Mouse (Mus musculus) T-cell, adult 2 months (primary cell): ENCODE results near the gene Sumo3.
A peak's percentile ranks its signal among the peaks of the same experiment; 100 is the strongest.

ENCODE experiments used
- DNase-seq: peaks from one replicate; pipeline ENCODE4 v3.0.0; 2022; ENCODE audit warnings: low spot score

Sumo3 gene

DNA sequence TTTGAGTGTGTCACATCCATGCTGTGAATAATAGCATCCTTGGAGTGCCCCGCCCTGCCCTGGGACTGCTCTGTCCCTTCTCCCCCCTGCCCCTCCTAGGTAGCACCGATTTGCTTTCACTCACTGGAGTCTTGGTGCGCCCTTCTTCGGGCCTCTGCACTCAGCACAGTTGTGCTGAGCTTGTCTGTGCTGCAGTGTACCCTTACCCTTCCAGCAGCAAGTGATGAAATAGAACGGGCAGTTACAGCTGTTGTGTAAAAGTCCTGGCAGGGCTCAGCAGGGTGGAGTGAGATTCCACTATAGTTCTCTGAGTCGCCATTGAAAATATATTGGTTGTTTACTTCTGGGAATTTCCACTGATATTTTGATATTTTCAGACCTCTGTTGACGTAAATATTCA is 20.1 kb downstream of the Sumo3 start:
- no peak for DNase-seq

DNA sequence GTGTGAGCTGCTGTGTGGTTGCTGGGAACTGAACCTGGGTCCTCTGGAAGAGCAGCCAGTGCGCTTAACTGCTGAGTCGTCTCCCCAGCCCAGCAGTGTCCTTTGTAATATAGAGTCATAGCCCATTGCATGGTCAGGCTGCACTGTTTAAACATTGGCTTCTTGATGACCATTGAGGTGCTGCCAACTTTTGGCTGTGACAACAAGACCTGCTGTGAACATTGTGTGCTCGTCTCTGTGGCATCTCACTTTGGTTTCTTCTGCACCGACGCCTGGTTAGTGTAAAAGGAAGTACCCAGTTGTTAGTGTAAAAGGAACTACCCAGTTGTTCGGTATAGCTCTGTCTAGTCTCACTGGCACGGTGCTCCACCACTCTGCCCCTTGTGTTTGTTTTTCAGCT is 20.7 kb downstream of the Sumo3 start:
- no peak for DNase-seq

DNA sequence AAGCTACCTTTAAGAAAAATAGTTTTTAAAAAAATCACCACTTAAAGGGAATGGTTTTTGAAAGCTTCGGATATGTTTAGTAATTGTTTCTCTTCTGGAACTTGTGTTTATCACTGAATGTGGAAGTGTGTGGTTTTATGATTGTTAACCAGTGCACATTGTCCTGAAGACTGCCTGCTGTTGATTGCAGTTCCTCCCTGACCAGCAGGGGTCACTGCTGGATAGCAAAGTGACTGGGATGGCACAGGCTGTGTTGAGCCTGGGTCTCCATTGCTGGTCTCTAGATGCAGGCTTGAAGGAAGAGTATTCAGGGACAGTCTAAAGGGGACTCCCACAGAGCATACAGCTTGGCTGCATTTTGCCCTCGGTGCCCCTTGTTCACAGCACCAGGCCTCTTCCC is 21.6 kb downstream of the Sumo3 start:
- DNase-seq, result peak; percentile 73

DNA sequence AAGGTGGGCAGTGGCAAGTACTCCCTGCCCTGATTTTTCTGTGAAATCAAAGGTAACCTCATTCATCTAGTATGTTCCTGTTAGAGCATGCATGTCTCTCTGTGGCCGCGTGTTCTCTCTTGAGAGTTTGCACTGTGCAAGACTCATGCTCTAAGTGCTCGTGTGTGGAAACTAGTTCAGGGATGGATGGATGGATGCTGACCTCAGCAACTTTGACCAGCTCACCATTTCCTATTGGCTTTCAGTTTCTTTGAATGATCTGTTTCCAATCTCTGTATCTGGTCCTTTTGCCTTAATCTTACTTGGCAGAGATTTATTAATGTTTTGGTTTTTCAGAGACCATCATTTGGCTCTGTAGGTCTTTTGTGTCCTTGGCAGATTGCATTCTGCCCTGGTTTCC is 23.3 kb downstream of the Sumo3 start:
- no peak for DNase-seq

DNA sequence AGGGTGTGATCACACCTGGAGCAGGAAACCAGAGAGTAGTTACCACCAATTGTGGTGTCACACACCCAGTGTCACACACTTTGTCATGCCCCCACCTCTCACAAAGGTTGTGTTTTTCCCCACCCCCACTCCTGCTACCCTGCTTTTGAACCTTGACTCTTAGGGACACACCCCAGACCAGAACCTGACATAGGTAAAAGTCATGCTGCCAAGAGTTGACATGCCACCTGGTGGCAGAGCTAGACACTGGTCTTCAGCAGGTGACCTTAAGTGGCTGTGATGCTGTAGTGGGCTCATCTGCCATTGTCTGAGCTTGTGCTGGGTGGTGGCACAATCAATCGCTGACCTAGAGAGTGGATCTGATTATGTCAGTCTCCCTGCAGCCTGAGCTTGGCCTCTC is 24.1 kb downstream of the Sumo3 start:
- DNase-seq, result peak; percentile 20

DNA sequence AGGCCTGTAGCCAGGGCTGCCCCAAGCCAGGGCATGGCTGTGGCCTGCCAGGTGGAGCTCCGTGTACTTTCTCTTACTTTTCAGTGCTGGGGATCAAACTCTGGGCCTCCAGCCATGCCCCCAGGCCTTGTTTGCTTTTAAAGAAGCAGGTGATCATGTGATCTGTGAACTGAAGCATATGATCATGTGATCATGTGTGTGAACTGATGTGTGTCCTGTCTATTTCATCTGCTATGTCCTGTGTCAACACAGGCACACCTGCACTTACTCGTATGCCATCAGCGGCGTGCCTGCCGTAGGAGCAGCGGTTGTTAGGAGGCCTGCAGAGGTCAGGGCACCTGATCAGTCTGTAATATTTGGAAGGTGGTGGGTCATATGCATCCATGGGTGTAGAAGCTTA is 28.1 kb downstream of the Sumo3 start:
- no peak for DNase-seq

DNA sequence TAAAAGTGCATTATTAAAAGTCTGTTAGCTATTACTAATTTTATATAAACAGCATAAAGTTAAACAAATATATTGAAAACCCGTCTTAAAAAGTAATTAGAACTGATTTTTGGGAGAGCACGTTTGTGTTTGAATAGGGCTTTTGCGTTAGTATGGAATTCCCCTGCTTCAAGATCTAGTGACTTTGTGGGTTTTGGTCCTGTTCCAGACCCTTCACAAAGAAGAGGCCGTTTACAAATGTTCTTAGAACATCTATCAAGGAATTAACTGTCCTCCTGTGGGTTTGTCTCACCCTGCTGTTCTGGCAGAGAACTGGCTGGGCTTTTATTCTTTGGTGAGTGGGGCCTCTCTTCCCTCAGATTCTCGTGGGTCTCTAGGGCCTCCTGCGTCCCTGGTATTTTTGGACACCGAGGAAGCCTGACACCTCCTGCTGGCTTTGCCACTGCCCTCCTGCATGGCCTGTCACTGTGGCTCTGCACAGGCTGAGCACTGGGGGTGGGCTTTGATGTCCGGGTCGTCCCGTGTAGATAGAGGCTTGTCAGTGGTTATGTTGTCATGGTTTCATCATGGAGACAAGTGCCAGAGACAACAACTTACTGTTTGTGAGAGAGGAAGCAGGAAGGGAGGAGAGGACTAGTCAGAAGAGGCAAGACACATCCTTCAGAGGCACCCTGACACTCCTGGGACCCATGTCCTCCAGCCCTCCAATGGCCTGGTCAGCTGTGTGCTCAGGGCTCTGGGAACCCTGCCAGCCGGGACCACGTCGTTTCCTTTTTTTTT is 28.7 kb downstream of the Sumo3 start:
- no peak for DNase-seq

DNA sequence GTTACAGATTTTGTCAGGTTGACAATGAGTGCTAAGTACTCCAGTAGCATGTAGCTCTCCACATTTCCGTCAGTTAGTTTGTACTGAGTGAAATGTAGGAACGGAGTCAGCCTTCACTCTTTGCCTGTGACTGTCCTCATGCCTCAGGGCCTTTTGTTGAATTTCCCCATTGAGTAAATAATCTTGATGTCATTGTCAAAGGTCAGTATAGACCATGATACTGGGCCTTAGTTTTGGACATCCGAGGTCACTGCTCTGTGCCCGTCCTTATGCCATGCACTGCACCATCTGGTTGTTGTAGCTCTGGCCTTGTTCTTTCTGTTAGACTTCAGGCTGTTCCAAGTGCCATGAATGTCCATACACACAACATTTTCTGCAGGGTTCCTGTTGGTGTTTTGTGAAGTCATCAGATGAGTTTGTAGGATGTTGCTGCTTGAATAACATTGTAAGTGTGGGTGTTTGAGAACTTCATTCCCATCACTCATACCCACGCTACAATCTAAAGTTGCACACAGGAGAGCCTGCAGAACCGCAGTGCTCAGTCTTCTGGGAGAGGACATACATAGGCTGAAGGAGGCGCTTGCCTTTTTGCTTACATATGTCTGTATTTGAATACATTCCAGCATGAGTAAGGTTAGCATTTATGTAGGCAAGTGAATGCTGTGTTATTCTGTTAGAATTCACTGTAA is 30.5 kb downstream of the Sumo3 start:
- no peak for DNase-seq

DNA sequence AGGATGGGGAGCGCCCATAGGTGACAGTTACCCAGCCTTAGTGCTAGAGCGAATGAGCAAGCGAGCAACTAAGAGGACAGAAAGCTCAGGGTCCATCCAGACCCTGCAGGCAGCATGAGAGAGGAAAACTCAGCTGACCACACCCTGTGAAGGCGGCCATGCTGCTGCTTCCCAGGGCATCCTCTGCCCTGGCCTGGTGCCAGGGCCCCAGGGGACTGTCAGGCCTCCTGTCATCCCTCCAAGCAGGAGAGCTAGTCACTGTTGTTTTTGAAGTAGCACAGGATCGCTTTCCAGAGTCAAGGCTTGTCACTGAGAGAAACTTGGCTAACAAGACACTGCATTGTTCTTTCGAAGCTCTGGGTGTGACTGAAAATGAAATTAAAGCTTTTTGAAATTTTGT is 33.1 kb downstream of the Sumo3 start:
- DNase-seq, result no peak

DNA sequence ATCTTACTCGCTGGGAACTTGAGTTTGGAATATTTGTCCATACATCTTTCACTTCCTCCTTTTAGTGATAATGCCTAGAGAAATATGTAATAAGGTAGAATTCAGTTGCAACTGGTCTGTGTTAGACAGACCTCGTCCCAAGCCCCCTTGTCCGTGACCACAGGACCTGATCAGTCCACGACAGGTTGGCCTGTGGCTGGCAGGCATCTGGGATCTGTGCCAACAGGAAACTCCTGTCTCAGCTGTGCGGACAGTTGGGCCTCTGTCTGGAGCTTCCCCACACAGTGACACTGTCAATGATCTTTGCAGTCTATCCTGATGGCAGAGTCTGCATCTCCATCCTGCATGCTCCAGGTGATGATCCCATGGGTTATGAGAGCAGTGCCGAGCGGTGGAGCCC is 37.3 kb downstream of the Sumo3 start:
- no peak for DNase-seq

DNA sequence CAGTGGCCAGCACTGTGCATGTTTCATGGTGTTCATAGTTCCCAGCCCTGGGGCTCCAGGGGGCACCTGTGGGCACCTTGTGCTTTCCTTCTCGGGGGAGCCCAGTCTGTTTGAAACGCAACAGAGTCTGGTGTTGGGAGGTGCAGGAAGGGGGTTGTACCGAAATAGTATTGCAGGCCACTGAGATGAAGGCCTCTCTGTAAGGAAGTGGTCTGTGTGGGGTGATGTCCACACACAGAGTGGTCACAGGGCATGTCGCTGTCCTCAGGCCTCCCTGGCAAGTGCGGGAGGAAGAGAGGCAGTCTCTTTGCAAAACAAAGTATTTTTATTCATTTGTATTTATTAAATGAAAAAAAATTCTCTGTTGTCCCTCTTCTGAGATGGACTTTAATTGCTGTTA is 39.7 kb downstream of the Sumo3 start:
- no peak for DNase-seq

DNA sequence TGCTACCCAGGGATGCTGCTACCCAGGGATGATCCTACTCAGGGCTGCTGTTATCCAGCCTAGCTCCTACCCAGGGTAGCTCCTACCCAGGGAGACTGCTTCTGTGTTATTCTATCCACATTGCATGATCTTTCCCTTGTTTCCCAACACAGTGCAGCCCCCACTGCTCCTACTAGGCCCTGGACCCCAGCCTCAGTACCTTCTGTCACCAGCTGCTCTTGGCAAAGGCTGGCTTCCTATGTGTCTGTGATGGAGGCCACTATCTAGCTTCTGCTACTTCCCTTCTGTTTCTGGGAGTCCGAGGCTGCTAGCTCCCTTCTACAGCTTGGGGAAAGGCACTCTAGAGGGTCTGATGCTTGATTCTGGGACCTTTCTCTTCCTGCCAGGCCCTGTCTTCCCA is 41.6 kb downstream of the Sumo3 start:
- DNase-seq, result no peak

DNA sequence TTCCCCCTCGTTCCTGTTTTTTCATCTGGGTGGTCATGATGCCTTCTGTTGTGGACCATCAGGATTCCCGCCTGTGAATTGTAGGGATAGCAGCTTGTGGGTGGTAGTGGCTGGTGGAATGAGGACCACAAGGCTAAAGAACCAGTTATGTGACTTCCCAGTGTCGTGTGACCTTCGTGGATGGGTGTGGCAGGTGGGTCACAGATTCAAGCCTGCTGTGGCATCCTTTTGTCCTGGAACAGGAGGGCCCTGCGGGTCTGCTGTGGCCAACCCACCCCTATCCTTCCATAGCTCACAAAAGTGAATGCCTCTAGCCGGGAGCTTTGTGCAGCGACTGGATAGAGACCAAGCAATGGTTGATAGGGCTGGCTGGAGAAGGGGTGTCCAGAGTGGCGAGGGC is 42.0 kb downstream of the Sumo3 start:
- DNase-seq, result no peak

DNA sequence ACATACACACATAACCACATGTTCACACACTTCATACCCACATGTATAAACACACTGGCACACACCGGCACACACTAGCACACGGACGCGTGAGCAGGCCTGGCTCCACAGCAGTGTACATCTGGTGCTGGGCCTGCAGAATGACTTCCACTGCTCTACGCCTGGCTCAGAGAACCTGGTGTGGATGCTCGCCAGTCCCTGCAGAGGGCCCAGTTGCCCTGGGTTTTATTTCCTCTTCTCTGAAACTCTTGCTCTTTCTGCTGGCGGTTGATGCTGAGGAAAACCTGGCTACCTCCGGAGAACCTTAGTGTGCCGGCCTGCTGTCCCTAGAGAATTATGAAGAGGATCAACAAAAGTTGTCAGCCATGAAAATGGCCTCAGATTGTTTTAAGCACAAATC is 46.1 kb downstream of the Sumo3 start:
- DNase-seq, result no peak

DNA sequence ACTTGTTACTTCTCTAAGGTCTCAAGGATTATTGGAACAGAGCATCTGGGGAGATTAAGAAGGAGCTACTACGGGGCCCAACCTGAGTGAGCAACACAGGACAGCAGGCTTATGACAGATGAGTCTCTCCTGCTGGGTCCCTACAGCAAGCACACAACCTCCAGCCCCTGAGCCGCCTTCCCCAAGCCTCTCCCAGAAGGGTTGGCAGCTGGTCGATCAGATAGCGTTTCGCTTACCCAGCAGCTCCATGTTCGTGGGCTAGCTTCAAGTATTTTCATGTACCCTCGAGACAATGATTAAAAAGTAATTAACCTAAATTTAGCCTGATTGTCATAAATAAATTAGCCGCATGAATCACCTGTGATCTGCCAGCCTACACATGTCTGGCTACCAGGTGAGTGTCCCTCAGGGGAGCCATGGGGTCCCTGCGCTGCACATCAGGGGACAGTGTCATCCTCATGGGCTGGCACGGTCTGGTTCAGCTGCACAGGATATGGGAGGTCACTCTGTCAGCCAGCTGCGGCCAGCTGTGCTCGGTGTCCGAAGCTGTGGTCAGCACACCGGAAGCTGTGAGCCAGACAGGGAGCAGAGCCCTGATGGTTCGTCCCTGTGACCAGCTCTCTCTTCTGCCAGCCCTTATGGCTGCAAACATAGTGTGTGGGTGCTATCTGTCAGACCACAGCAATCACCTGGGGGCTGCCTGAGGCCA is 52.5 kb downstream of the Sumo3 start:
- no peak for DNase-seq

DNA sequence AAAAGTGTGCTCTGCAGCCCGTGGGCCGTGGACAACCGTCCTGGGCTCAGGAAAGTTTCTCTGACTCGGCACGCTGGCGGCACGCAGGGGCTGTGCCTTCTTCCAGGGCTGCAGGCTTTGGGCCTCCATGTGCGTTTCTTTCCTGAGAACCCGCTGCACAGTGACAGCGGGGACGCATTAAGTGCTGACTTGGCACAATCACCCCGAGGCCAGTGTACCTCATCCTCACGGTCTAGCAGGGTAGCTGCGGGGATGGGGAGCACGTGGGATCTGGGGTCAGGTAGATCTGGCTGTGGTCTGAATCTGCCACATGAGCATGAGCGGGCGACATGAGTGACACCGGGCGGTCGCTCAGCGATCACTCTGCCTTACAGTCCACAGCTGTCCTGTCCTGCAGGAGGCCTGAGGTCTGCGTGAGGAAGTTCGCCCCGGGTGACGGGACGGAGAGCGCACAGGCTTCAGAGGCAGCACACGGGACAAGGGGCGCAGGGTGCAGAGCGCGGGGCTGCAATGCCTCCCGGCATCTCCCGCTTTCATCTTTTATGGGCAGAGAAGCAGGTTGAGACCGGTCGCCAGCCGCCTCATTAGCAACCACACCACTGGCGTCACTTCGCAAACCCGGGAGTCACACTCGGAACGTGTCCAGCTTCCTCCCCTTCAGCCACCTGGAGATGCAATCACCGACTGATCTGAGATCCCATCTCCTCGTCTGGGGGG is 58.2 kb downstream of the Sumo3 start:
- no peak for DNase-seq

DNA sequence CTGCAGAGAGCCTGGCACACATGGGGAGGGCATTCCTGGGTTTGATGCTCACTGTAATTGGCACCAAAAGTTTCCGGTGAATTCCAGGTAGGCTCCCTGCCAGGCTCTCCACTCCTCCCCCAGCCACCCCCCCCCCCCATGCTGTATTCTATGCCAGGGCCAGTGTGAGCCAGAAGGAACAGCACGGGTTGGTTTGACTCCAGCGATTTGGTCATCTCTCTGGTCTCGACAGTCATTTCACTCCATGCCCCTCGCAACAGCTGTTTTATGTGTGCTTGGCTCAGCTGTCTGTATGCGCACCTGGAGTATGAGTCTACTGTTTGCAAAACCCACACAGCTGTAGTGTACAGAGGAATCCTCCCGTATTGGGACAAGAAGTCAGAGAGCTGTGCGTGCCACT is 60.4 kb downstream of the Sumo3 start:
- no peak for DNase-seq

DNA sequence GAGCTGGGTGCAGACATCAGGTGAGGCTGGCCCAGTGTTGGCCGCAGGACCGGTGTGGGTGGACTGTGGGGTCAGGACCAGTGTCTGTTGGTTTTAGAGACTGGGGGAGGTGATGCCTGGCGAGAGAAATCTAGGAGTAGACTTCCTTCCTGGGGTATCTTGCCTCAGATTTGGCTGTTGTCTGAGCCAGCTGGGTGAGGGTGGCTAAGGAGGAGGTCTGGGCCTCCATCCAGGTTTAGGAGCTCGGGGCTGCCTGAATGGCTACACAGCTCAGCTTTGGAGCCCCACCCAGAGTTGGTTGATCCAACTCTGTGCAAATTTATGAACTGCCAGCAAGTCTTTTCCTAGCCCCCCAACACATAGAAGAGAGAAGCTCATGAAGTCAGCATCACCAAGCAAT is 61.5 kb downstream of the Sumo3 start:
- no peak for DNase-seq
